Mouse (Mus musculus) hindbrain, embryonic 12.5 days (tissue): Measurements from ENCODE around the gene Pgc. TPM values are rescaled to one million over a fixed set of nuclear protein-coding genes. Genes with fewer than 3 reads are reported as not detected.

Source experiments
- ATAC-seq: fragments of 200-750 bp; cut with Nextera tagmentation; 2 replicates; pipeline ENCODE4 v1.8.0; 2017; ENCODE audit warnings: moderate TSS enrichment; ENCODE audit not compliant: low FRiP score
- H3K27ac ChIP-seq: fragments of 300-500 bp; sonication (generic); 2 replicates; pipeline ENCODE4 v1.5.1; 2016; ENCODE audit warnings: mild to moderate bottlenecking
- H3K27me3 ChIP-seq: fragments of 300-500 bp; sonication (generic); 2 replicates; pipeline ENCODE4 v1.6.1; 2016; ENCODE audit warnings: mild to moderate bottlenecking
- H3K36me3 ChIP-seq: fragments of 300-500 bp; sonication (generic); 2 replicates; pipeline ENCODE4 v1.6.1; 2016; ENCODE audit warnings: mild to moderate bottlenecking
- H3K4me1 ChIP-seq: fragments of 300-500 bp; sonication (generic); 2 replicates; pipeline ENCODE4 v1.6.1; 2016
- H3K4me2 ChIP-seq: fragments of 300-500 bp; sonication (generic); replicated peaks from 2 replicates; pipeline ENCODE4 v1.6.1; 2016; ENCODE audit warnings: mild to moderate bottlenecking
- H3K4me3 ChIP-seq: fragments of 300-500 bp; sonication (generic); 2 replicates; pipeline ENCODE4 v1.5.1; 2016; ENCODE audit warnings: mild to moderate bottlenecking
- H3K9ac ChIP-seq: fragments of 300-500 bp; sonication (generic); 2 replicates; pipeline ENCODE4 v1.6.1; 2016; ENCODE audit warnings: mild to moderate bottlenecking, moderate library complexity
- H3K9me3 ChIP-seq: fragments of 300-500 bp; sonication (generic); replicated peaks from 2 replicates; pipeline ENCODE4 v1.6.1; 2016; ENCODE audit warnings: mild to moderate bottlenecking
- WGBS: fragments of 180-500 bp; shearing (Covaris S2); methylation state at CpG from one replicate; pipeline ENCODE4 v1.1.7; 2016; 5-methylcytosine and 5-hydroxymethylcytosine counted together
- polyA plus RNA-seq: library from polyadenylated mRNA; unstranded; fragments of >200 nt; fragmentation: Nextera tagmentation; extraction: Ambion mirVana; gene quantifications from 2 replicates; pipeline ENCODE4 v1.2.1, GENCODE M21; 2016

Pgc gene
- polyA plus RNA-seq, 1 experiment from 2014 or later: not detected

DNA sequence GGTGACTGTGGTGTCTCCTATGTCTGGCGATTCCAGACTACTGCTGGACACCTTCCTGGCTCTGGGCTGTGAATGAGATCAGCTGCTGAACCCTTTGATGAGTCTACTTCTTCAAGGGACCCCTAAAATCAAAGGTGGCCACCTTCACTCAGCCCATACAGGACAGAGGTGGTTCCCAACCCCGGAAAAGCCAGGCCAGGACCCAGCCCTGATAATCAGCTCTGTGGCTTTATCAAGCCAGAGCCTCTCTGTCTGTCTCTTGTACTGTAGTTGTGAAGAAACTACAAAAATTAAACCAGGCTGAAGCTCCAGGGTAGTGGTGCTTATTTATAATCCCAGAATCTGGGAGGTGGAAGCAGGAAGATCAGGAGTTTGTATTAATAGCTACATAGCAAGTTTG, 50.5 kb downstream of the Pgc start:
- Histone ChIP-seq H3K4me3 (no peak overlapping the region), H3K9me3 (no peaks in the 10 kb centered on the region), H3K27me3 (no peaks in the 10 kb centered on the region), H3K36me3 (no peaks in the 10 kb centered on the region), H3K27ac (no peak overlapping the region), H3K9ac (no peak overlapping the region), H3K4me1 (no peaks in the 10 kb centered on the region), H3K4me2 (no peak overlapping the region)
- 63% methylated on average over 2 of the region's 2 CpGs for WGBS
- no peak for ATAC-seq

DNA sequence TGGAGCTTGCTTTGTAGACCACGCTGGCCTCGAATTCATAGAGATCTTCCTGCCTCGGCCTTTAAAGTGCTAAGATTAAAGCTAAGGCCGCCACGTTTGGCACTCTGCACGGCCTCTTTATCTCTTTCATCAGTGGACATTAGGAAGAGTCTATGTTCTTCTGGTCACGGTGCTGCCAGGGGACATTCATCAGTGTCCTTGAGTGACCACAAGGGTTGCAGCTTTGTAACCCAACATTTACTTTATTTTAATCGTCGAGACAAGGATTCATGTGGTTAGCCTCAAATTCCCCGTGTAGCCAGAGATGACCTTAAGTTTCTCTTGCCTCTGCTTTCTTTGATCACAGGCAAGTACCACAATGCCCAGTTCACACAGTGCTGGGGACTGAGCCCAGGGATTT, 53.8 kb downstream of the Pgc start:
- 80% methylated on average over 10 of the region's 10 CpGs for WGBS

DNA sequence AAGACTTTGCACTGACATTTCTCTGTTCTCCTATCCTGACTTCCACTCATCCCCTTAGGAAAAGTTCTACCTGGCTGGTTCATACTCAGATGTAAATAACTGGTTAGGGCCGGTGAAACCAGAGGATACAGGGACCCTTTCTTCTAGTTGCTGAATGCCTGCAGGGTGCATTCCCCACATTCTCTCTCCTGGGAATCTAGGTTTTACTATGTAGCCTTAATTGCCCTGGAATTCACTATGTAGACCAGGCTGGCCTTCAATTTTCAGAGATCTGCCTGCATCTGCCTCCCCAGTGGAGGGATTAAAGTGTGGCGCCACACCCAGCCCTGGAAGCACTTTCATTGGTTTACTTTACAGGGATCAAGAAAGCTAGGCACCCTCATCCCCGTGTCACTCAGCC, 55.8 kb downstream of the Pgc start:
- 86% methylated on average over 3 of the region's 3 CpGs for WGBS
- H3K27ac ChIP-seq: no peak overlapping the region

More for the DNA sequence above, 53.8 kb downstream of the Pgc start:
- Histone ChIP-seq H3K4me2 (no peak overlapping the region), H3K4me1 (peaks cover 3% of the 10 kb centered on the region; the same call in 1 of the 2 replicates), H3K4me3 (no peak overlapping the region), H3K27ac (no peak overlapping the region), H3K36me3 (no peaks in the 10 kb centered on the region), H3K27me3 (0 out of 2 replicates have a peak, but pooled peaks cover 3% of the 10 kb centered on the region), H3K9ac (no peak overlapping the region), H3K9me3 (no peaks in the 10 kb centered on the region)
- ATAC-seq: no peak

DNA sequence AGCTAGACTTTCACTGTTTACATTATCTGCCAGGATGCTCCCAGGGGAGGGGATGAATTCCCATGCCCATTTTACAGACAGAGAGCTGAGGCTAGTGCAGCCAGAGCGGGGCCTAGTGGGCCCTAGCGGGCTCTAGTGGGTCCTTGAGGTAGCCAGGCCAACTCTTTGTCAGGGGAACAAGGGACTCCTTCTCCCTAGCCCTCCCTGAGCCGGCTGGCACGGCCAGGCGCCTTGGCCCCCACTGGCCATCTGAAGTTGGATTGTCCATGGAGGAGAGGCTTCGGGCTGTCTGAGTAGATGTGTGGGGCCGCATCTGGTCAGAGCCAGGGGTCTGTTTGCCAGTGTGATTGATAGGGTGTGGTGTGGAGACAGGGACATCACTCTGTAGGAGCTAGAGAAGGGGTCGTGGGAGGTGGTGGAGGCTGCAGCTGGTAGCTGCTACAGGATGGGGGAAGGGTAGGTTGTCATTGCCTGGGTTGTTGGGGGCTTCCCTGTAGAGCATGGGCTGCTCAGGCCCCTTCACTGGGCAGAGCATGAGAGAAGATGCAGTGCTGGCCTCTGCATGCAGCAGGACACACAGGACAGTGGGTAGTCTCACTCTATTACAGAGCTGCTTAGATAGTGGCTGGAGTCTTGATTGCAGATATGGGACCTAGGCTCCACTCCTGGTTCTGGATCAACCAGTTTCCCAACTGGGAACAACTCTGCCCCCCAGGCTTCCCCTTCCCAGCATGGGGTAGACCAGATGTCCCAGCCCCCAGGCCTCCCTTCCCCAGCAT, 57.0 kb downstream of the Pgc start:
- Histone ChIP-seq H3K9ac (no peak overlapping the region), H3K4me2 (no peak overlapping the region), H3K27me3 (0 out of 2 replicates have a peak, but pooled peaks cover 3% of the 10 kb centered on the region), H3K4me3 (no peak overlapping the region), H3K27ac (no peak overlapping the region), H3K4me1 (peaks cover 12% of the 10 kb centered on the region), H3K36me3 (no peaks in the 10 kb centered on the region), H3K9me3 (no peaks in the 10 kb centered on the region)
- WGBS: 78% methylated on average over 8 of the region's 8 CpGs
- ATAC-seq: no peak

More for the DNA sequence above, 55.8 kb downstream of the Pgc start:
- H3K4me1 ChIP-seq: peaks cover 3% of the 10 kb centered on the region
- no peaks in the 10 kb centered on the region for H3K9me3 ChIP-seq
- no peak overlapping the region for H3K4me2 ChIP-seq
- H3K27me3 ChIP-seq: 0 out of 2 replicates have a peak, but pooled peaks cover 3% of the 10 kb centered on the region
- H3K36me3 ChIP-seq: no peaks in the 10 kb centered on the region
- ATAC-seq: no peak
- H3K4me3 ChIP-seq: no peak overlapping the region
- no peak overlapping the region for H3K9ac ChIP-seq

Other genes with a start within 250 kb of the Pgc start
- gene Taf8, start 224.6 kb upstream of the Pgc start, polyA plus RNA-seq: 27.5 and 29.5 TPM in 2 replicates
- gene Ccnd3, start 221.8 kb upstream of the Pgc start, polyA plus RNA-seq: 177 and 179 TPM in 2 replicates
- gene Bysl, start 115.3 kb upstream of the Pgc start, polyA plus RNA-seq: 31.8 and 32.0 TPM in 2 replicates
- 38.8 and 39.0 TPM in 2 replicates for gene Med20, start 115.3 kb upstream of the Pgc start, polyA plus RNA-seq
- gene Gm20517, start 115.3 kb upstream of the Pgc start, polyA plus RNA-seq: 2.5 and 3.9 TPM in 2 replicates
- gene Usp49, start 96.2 kb upstream of the Pgc start, polyA plus RNA-seq: 10.5 and 12.3 TPM in 2 replicates
- gene Tomm6, start 38.5 kb upstream of the Pgc start, polyA plus RNA-seq: 320 and 339 TPM in 2 replicates
- 18.7 and 18.9 TPM in 2 replicates for gene Frs3, start 37.8 kb upstream of the Pgc start, polyA plus RNA-seq
- gene Gm21981, start 32.4 kb upstream of the Pgc start, polyA plus RNA-seq: 0.23 and 0.27 TPM in 2 replicates
- 0.63 and 1.2 TPM in 2 replicates for gene Prickle4, start 32.1 kb upstream of the Pgc start, polyA plus RNA-seq
- gene Tfeb, start 10.2 kb downstream of the Pgc start, polyA plus RNA-seq: 4.9 TPM in 2 replicates
- 15.0 and 20.9 TPM in 2 replicates for gene Mdfi, start 107.8 kb downstream of the Pgc start, polyA plus RNA-seq
- gene Foxp4, start 197.8 kb downstream of the Pgc start, polyA plus RNA-seq: 40.6 and 41.7 TPM in 2 replicates